24 mouse cellular contexts compared by ENCODE assay signal in genomic region chrX:10331749-10332148, GRCm38 (mm10).
"Had no signal": no experiment of that assay in that cellular context is flagged by ENCODE, and none has a peak within 500 bp of the region (broad histone marks: within the 10 kb centered on the region; RNA-seq: fewer than 3 reads in every experiment).

No protein-coding gene starts in this region.

- H3K9ac ChIP-seq: heart, embryonic 13.5 days; heart, embryonic 15.5 days; hindbrain, embryonic 13.5 days; hindbrain, embryonic 15.5 days; kidney, embryonic 15.5 days; limb, embryonic 12.5 days; liver, embryonic 13.5 days; liver, embryonic 15.5 days had no signal

- H3K27ac ChIP-seq: heart, embryonic 13.5 days; heart, embryonic 15.5 days; hindbrain, embryonic 13.5 days; hindbrain, embryonic 15.5 days; hindbrain, postnatal 0 days; kidney, embryonic 15.5 days; kidney, postnatal 0 days; layer of hippocampus, adult 2 months; left cerebral cortex, adult 2 months; limb, embryonic 10.5 days; limb, embryonic 12.5 days; liver, embryonic 13.5 days; liver, embryonic 15.5 days had no signal

- H3K27me3 ChIP-seq: heart, embryonic 13.5 days; heart, embryonic 15.5 days; hindbrain, embryonic 13.5 days; hindbrain, embryonic 15.5 days; kidney, embryonic 15.5 days; limb, embryonic 12.5 days; liver, embryonic 13.5 days; liver, embryonic 15.5 days had no signal

- DNase-seq: gastrocnemius, postnatal 25 days; heart, adult 11 months; heart, postnatal 14 days; heart, postnatal 36 days; kidney, adult 11 months; kidney, adult 2 months; kidney, adult 9 months; kidney, postnatal 25 days; kidney, postnatal 4 days; liver; liver, embryonic 13.5 days had no signal

- H3K36me3 ChIP-seq: heart, embryonic 13.5 days; heart, embryonic 15.5 days; hindbrain, embryonic 13.5 days; hindbrain, embryonic 15.5 days; kidney, embryonic 15.5 days; limb, embryonic 10.5 days; limb, embryonic 12.5 days; liver, embryonic 13.5 days; liver, embryonic 15.5 days had no signal

- H3K9me3 ChIP-seq: heart, embryonic 15.5 days; hindbrain, embryonic 13.5 days; hindbrain, embryonic 15.5 days; kidney, embryonic 15.5 days; limb, embryonic 10.5 days; limb, embryonic 12.5 days; liver, embryonic 13.5 days; liver, embryonic 15.5 days had no signal

- H3K4me1 ChIP-seq: heart, embryonic 13.5 days; heart, embryonic 15.5 days; hindbrain, embryonic 13.5 days; hindbrain, embryonic 15.5 days; kidney, embryonic 15.5 days; limb, embryonic 10.5 days; limb, embryonic 12.5 days; liver, embryonic 13.5 days; liver, embryonic 15.5 days had no signal

- ATAC-seq: hindbrain, postnatal 0 days; intestine, embryonic 16.5 days had no signal

- H3K4me3 ChIP-seq: heart, embryonic 13.5 days; heart, embryonic 15.5 days; hindbrain, embryonic 13.5 days; hindbrain, embryonic 15.5 days; kidney, embryonic 15.5 days; layer of hippocampus, adult 2 months; left cerebral cortex, adult 2 months; limb, embryonic 10.5 days; limb, embryonic 12.5 days; liver, embryonic 13.5 days; liver, embryonic 15.5 days had no signal
